Mouse (Mus musculus) intestine, embryonic 15.5 days (tissue): Measurements from ENCODE around the gene Nacc1. TPM values are rescaled to one million over a fixed set of nuclear protein-coding genes. Genes with fewer than 3 reads are reported as not detected.
"Not testable (repeated sequence)": the region's sequence is repeated elsewhere in the genome, so short reads cannot be mapped to it uniquely, and the experiment has no call there.

Experiments used
- ATAC-seq: fragments of 200-750 bp; cut with Nextera tagmentation; 2 replicates; pipeline ENCODE4 v1.8.0; 2017; ENCODE audit warnings: moderate TSS enrichment, moderate library complexity
- H3K27ac ChIP-seq: fragments of 300-500 bp; sonication (generic); 2 replicates; pipeline ENCODE4 v1.5.1; 2015; ENCODE audit warnings: mild to moderate bottlenecking, inconsistent platforms
- H3K27me3 ChIP-seq: fragments of 300-500 bp; sonication (generic); replicated peaks from 2 replicates; pipeline ENCODE4 v1.6.1; 2015; ENCODE audit warnings: inconsistent platforms
- H3K36me3 ChIP-seq: fragments of 300-500 bp; sonication (generic); 2 replicates; pipeline ENCODE4 v1.6.1; 2015; ENCODE audit warnings: inconsistent platforms
- H3K4me1 ChIP-seq: fragments of 300-500 bp; sonication (generic); replicated peaks from 2 replicates; pipeline ENCODE4 v1.6.1; 2015; ENCODE audit warnings: inconsistent platforms
- H3K4me2 ChIP-seq: fragments of 300-500 bp; sonication (generic); replicated peaks from 2 replicates; pipeline ENCODE4 v1.6.1; 2015; ENCODE audit warnings: mild to moderate bottlenecking, inconsistent platforms
- H3K4me3 ChIP-seq: fragments of 300-500 bp; sonication (generic); replicated peaks from 2 replicates; pipeline ENCODE4 v1.5.1; 2015; ENCODE audit warnings: inconsistent platforms
- H3K9ac ChIP-seq: fragments of 300-500 bp; sonication (generic); 2 replicates; pipeline ENCODE4 v1.6.1; 2015; ENCODE audit warnings: inconsistent platforms
- H3K9me3 ChIP-seq: fragments of 300-500 bp; sonication (generic); 2 replicates; pipeline ENCODE4 v1.6.1; 2016; ENCODE audit warnings: inconsistent platforms
- WGBS: fragments of 180-500 bp; shearing (Covaris S2); methylation state at CpG from one replicate; pipeline ENCODE4 v1.1.7; 2015; 5-methylcytosine and 5-hydroxymethylcytosine counted together
- polyA plus RNA-seq: library from polyadenylated mRNA; unstranded; fragments of >200 nt; fragmentation: Nextera tagmentation; extraction: Ambion mirVana; gene quantifications from 2 replicates; pipeline ENCODE4 v1.2.1, GENCODE M21; 2015

Nacc1 gene
- polyA plus RNA-seq, 1 experiment from 2014 or later, result 14.8 TPM

DNA sequence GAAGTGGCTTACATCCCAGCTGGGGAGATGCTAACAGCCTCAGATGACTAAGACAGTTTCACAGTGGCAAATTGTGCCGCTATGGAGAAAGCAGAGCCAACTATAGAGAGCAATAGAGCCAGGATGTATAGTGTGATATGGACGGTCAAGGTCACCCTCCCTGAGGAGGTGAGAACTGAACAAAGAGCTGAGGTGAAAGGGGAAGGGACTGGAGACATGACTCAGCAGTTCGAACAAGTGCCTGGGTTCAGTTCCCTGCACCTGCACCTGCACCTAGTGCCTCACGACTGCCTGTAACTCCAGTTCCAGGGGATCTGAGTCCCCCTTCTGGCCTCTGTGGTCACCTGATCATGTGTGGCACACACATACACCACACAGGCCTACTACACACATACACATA is 57.5 kb downstream of the Nacc1 start:
- Histone ChIP-seq H3K9ac (no peak overlapping the region), H3K9me3 (no peaks in the 10 kb centered on the region), H3K36me3 (no peaks in the 10 kb centered on the region), H3K4me2 (no peak overlapping the region), H3K27ac (no peak overlapping the region), H3K4me1 (peaks cover 5% of the 10 kb centered on the region; the same call in 1 of the 2 replicates), H3K27me3 (no peaks in the 10 kb centered on the region), H3K4me3 (no peak overlapping the region)
- 71% methylated on average over 4 of the region's 4 CpGs for WGBS
- no peak for ATAC-seq

DNA sequence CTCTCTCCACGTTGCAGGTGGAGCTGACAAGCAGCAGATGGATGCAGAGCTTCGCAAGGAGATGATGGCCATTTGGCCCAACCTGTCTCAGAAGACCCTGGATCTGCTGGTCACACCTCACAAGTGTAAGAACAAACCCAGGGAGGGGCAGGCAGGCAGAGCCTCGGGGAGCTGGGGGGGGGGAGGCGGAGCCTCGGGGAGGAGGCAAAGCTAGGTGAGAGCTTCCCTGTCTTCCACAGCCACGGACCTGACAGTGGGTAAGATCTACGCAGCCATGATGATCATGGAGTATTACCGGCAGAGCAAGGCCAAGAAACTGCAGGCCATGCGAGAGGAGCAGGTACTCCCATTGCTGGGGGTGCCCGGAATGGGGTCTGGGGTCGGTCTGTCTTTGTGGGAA is 58.1 kb downstream of the Nacc1 start:
- H3K27me3 ChIP-seq, result no peaks in the 10 kb centered on the region
- no peaks in the 10 kb centered on the region for H3K9me3 ChIP-seq
- no peak overlapping the region for H3K9ac ChIP-seq
- no peak overlapping the region for H3K4me3 ChIP-seq
- H3K4me2 ChIP-seq, result no peak overlapping the region
- ATAC-seq, result no peak; the same call in 1 of the 2 replicates
- WGBS, result 71% methylated on average over 11 of the region's 11 CpGs
- no peaks in the 10 kb centered on the region for H3K4me1 ChIP-seq
- H3K27ac ChIP-seq, result no peak overlapping the region
- no peaks in the 10 kb centered on the region for H3K36me3 ChIP-seq

DNA sequence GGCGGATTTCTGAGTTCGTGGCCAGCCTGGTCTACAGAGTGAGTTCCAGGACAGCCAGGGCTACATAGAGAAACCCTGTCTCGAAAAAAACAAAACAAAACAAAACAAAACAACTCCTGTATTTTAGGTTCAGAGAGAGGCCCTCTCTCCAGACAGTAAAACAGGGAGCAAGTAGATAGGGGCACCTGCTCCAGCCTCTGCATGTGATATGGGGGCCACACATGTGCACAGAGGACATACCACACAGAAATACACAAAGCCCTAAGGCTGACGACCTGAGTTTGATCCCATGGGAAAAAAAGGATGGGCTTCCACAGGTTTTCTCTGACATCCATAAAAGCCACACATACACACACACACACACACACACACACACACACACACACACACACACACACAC is 64.2 kb downstream of the Nacc1 start:
- not testable (repeated sequence) for H3K36me3 ChIP-seq, H3K4me2 ChIP-seq, H3K27me3 ChIP-seq, H3K4me1 ChIP-seq, H3K4me3 ChIP-seq, H3K9ac ChIP-seq, H3K27ac ChIP-seq, H3K9me3 ChIP-seq, ATAC-seq
- 74% methylated on average over 4 of the region's 4 CpGs for WGBS

DNA sequence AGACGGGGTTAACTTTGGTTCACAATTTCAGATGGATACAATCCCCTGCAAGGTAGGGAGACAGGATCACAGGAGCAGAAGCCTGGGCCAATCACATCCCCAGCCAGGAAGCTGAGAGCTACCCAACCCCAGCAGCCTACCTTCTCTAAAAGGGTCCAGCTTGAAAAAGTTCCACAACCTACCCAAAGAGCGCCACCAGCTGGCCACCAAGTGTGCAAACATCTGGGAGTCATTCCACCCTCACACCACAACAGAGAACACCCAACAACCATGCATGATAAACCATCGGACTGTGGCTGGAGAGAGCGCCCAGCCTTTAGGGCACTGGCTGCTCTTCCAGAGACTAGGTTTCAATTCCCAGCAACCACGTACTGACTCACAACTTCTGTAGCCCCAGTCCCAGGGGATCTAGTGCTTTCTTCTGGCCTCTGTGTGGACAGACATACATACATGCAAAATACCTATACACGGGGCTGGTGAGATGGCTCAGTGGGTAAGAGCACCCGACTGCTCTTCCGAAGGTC is 66.5 kb downstream of the Nacc1 start:
- Histone ChIP-seq H3K36me3 (no peaks in the 10 kb centered on the region), H3K4me1 (no peaks in the 10 kb centered on the region), H3K4me2 (no peak overlapping the region), H3K27ac (no peak overlapping the region), H3K4me3 (no peak overlapping the region), H3K9ac (no peak overlapping the region), H3K9me3 (no peaks in the 10 kb centered on the region), H3K27me3 (0 out of 2 replicates have a peak, but pooled peaks cover 3% of the 10 kb centered on the region)
- 72% methylated on average over 8 of the region's 8 CpGs for WGBS
- no peak for ATAC-seq

Other genes with a start within 250 kb of the Nacc1 start
- gene Ier2, start 25.0 kb downstream of the Nacc1 start, polyA plus RNA-seq, result 84.2 and 85.5 TPM in 2 replicates
- gene Trmt1, start 1.6 kb downstream of the Nacc1 start, polyA plus RNA-seq, result 59.9 and 68.3 TPM in 2 replicates
- 5.1 and 5.5 TPM in 2 replicates for gene Lyl1, start 13.6 kb upstream of the Nacc1 start, polyA plus RNA-seq
- gene G430095P16Rik, start 35.1 kb upstream of the Nacc1 start, polyA plus RNA-seq, result 3.1 and 3.7 TPM in 2 replicates
- 14.2 and 14.8 TPM in 2 replicates for gene Nfix, start 112.5 kb upstream of the Nacc1 start, polyA plus RNA-seq
- gene Dand5, start 135.0 kb upstream of the Nacc1 start, polyA plus RNA-seq, result 4.5 and 5.3 TPM in 2 replicates
- gene Gadd45gip1, start 143.7 kb upstream of the Nacc1 start, polyA plus RNA-seq, result 61.7 and 62.6 TPM in 2 replicates
- gene Rad23a, start 152.8 kb upstream of the Nacc1 start, polyA plus RNA-seq, result 102 and 106 TPM in 2 replicates
- 1,038 and 1,157 TPM in 2 replicates for gene Calr, start 159.1 kb upstream of the Nacc1 start, polyA plus RNA-seq
- gene Farsa, start 169.1 kb upstream of the Nacc1 start, polyA plus RNA-seq, result 83.1 and 92.7 TPM in 2 replicates
- gene Syce2, start 184.2 kb upstream of the Nacc1 start, polyA plus RNA-seq, result 49.9 and 54.4 TPM in 2 replicates
- 42.8 and 49.2 TPM in 2 replicates for gene Gcdh, start 206.1 kb upstream of the Nacc1 start, polyA plus RNA-seq
- 6.4 and 7.7 TPM in 2 replicates for gene Klf1, start 214.1 kb upstream of the Nacc1 start, polyA plus RNA-seq
- 8.7 and 10.2 TPM in 2 replicates for gene Dnase2a, start 220.7 kb upstream of the Nacc1 start, polyA plus RNA-seq
- gene Mast1, start 249.5 kb upstream of the Nacc1 start, polyA plus RNA-seq, result 1.6 TPM in 2 replicates